Mouse (Mus musculus) layer of hippocampus, adult 2 months (tissue): ENCODE data around the gene Wdr35. TPM values are rescaled to one million over a fixed set of nuclear protein-coding genes. Genes with fewer than 3 reads are reported as not detected.
"Not testable (repeated sequence)": the region's sequence is repeated elsewhere in the genome, so short reads cannot be mapped to it uniquely, and the experiment has no call there.

Experiments used
- DNase-seq, 2 experiments: peaks; one replicate each; pipeline ENCODE4 v3.0.0; 2022; ENCODE audit warnings: low spot score in 2 of 2
- H3K27ac ChIP-seq: fragments of 200-600 bp; 2 replicates; pipeline ENCODE4 v1.8.1; 2022
- H3K4me3 ChIP-seq: fragments of 200-600 bp; 2 replicates; pipeline ENCODE4 v1.8.1; 2022; ENCODE audit warnings: mild to moderate bottlenecking
- CTCF ChIP-seq: fragments of 200-600 bp; conservative IDR thresholded peaks from 2 replicates; pipeline ENCODE4 v1.8.1; 2022; ENCODE audit warnings: antibody characterized with exemption, mild to moderate bottlenecking, moderate library complexity
- total RNA-seq, 2 experiments: library from RNA; stranded (reverse); gene quantifications; 2 replicates each; pipeline ENCODE4 v1.2.3; 2021

Wdr35 gene
- total RNA-seq, 2 experiments from 2014 or later: 36.7 to 49.3 TPM

- peak; percentile 28 for TF ChIP-seq CTCF
Measured at GRCm38 (mm10) chr12:9023031-9023430, 49.3 kb downstream of the Wdr35 start.

GRCm38 (mm10) chr12:9024071-9024470 lies 50.4 kb downstream of the Wdr35 start:
- no peak for DNase-seq
- Histone ChIP-seq H3K4me3 (no peak overlapping the region), H3K27ac (no peak overlapping the region)
- no peak for TF ChIP-seq CTCF

More at GRCm38 (mm10) chr12:9023031-9023430, 49.3 kb downstream of the Wdr35 start:
- Histone ChIP-seq H3K4me3 (no peak overlapping the region), H3K27ac (no peak overlapping the region)
- no peak for DNase-seq

- Histone ChIP-seq H3K4me3 (no peak overlapping the region), H3K27ac (no peak overlapping the region)
- no peak for TF ChIP-seq CTCF
- no peak for DNase-seq
Measured at GRCm38 (mm10) chr12:9024736-9025135, 51.0 kb downstream of the Wdr35 start.

DNA sequence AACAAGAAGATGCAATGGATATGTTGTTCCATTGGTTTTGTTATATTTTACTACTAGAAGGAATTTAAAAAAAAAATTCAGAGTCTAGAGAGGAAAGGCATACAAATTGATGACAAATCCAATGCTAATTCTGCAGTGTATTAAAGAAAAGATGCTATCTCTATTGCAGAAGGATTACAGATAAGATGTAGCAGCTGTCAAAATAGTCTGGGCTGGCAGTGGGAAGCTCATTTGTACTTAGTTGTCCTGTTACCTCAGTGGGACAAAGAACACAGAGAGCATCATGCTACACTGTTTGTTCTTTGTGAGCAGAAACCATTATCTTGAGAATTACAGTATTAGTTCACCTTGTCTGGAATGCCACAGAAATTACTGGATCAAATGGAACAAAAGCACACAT lies 53.2 kb downstream of the Wdr35 start:
- no peak overlapping the region for H3K4me3 ChIP-seq
- no peak overlapping the region for H3K27ac ChIP-seq
- no peak for DNase-seq
- TF ChIP-seq CTCF: no peak

DNA sequence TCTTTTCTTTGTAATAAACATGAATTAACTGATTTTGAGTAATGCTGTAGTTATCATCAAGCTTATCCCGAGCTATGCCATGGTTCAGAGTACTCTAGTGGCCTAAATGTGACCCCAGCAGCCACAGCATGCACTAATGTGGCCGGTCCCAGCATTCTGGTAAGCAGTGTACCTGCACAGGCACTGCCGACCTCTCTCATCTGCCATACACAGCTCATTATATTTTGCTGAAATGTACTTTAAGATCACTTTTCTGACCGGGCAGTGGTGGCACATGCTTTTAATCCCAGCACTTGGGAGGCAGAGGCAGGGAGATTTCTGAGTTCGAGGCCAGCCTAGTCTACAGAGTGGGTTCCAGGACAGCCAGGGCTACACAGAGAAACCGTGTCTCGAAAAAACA lies 55.1 kb downstream of the Wdr35 start:
- not testable (repeated sequence) for H3K27ac ChIP-seq, H3K4me3 ChIP-seq

GRCm38 (mm10) chr12:9029506-9029887 lies 55.8 kb downstream of the Wdr35 start:
- peak overlapping the region; percentile 100 for H3K27ac ChIP-seq
- peak; percentile 52 for TF ChIP-seq CTCF
- H3K4me3 ChIP-seq: peak overlapping the region; percentile 96
- DNase-seq: no peak

More for the DNA sequence above, 55.1 kb downstream of the Wdr35 start:
- not testable (repeated sequence) for DNase-seq

GRCm38 (mm10) chr12:9029888-9030723 lies 56.4 kb downstream of the Wdr35 start, which contains the start of gene Ttc32:
Gene Ttc32 (plus strand): TSS chr12:9029997.
- H3K4me3 ChIP-seq: peak within 1 kb of the TSS; percentile 96
- peak; percentile 93 to 97 for DNase-seq
- peak; percentile 2; the same call in 1 of the 2 replicates for TF ChIP-seq CTCF
- H3K27ac ChIP-seq: peak within 1 kb of the TSS; percentile 100

DNA sequence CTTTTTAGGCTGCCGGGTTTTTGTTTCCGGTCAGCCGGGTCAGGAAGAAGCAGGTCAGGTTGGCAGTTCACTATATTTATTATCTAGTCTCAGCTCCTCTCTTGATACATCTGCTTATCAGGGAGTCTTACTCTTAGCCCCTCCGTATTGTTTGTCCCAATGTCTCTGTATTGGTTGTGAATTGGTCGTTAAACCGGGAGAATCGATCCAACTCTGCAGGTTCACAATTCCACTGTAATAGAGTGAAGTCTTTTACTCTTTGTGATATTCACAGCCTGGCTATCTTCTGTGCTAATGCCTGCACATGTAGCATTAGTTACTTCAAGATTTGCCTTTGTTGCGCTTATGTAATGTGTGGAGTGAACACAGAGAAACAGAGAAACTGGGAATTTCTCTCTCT lies 57.5 kb downstream of the Wdr35 start:
- DNase-seq: no peak
- no peak for TF ChIP-seq CTCF
- Histone ChIP-seq H3K27ac (peak overlapping the region; percentile 53), H3K4me3 (peak overlapping the region; percentile 96)

DNA sequence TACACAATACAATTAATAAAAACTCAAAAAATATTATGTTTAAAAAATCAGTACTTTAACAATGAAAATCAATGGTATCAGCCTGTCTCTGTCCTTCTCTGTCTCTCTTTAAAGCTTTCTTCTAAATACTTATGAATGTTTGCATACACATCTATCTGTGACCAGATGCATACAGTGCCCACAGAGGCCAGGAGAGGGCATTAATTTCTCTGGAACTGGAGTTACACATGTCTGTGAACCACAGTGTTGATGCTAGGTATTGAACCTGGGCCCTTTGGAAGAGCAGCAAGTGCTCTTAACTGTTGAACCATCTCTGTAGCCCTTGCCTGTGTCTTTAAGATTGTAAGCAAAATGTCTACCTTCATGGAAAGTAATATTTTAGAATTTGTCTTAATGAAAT lies 59.4 kb downstream of the Wdr35 start:
- no peak overlapping the region for H3K27ac ChIP-seq
- no peak for DNase-seq
- peak; percentile 37 for TF ChIP-seq CTCF

DNA sequence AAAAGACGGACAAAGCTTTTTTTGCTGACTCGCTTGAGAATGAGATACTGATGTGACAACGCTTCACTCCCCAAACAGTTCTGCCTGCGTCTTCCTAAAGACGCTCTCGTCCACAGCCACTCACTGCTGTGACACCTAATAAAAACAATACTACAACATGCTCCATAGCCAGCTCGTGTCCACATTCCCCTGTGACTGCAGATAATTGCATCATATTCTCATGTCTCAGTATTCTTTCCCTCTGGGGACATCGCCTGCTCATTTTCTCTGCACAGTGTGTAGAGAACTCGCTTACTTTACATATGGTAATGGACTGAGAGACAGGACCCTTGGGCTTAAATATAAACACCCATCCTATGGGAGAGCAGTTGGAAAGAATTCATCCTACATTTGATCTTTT lies 62.7 kb downstream of the Wdr35 start:
- H3K4me3 ChIP-seq: no peak overlapping the region
- no peak for DNase-seq
- TF ChIP-seq CTCF: no peak
- no peak overlapping the region for H3K27ac ChIP-seq

More for the DNA sequence above, 59.4 kb downstream of the Wdr35 start:
- H3K4me3 ChIP-seq: no peak overlapping the region

DNA sequence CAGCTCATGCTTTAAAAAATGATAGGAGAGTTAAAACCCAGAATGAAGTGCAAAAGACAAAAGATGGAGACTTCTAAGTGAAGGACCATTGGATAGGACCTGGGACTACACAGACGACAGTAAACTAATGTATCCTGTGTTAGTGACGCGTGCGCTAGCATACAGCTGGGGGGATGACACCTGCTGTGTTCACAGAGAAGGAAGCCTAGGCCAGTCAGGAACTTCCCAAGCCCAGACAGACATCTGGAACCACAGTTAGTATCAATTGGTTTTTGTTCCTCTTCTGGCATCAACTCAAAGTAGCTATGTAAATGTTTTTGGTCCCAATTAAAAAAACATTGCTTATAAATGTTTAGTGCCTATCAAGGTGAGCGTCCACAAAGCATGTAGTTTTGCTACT lies 66.5 kb downstream of the Wdr35 start:
- Histone ChIP-seq H3K27ac (no peak overlapping the region), H3K4me3 (no peak overlapping the region)
- TF ChIP-seq CTCF: no peak
- no peak for DNase-seq

- Histone ChIP-seq H3K4me3 (no peak overlapping the region), H3K27ac (no peak overlapping the region)
- DNase-seq: no peak
- TF ChIP-seq CTCF: no peak
Measured at GRCm38 (mm10) chr12:9040686-9041085, 67.0 kb downstream of the Wdr35 start.

DNA sequence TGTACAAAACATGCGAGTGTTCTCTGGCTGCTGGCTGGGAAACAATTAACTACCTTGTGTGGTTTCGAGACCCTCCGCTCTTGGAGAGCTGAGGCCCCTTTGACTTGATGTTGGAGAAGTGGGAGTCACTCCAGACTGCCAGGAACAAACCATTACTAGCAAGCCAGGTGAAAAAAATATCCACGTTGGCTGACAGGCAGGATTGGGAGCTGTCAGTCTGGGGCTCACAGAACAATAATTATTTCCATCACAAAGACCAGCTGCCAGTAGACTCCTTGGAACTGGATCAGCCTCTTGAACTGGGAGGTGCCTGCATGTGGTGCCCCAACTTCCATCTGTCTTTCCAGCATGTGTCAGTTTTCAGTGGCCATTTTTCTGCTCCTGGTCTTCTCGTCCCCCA lies 68.6 kb downstream of the Wdr35 start:
- no peak for TF ChIP-seq CTCF
- Histone ChIP-seq H3K4me3 (no peak overlapping the region), H3K27ac (no peak overlapping the region)
- DNase-seq: no peak

DNA sequence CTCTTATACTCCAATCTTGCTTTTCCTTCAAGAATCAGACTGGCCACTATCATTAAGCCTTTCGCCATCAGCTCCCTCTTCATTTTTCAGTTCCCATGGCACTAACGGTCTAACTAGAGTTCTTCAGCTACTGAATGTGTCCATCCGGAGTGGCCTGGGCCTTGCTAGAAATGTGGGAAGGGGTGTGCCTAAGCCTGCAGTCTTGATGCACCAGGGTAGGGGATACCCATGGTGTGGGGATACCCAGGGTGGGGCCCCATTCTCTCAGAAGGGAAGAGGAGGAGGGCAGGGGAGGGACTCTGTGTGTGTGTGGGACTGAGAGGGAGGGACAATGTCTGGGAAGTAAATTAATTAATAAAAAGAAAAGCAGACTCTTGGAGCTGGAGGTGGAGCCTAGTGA lies 69.1 kb downstream of the Wdr35 start:
- TF ChIP-seq CTCF: no peak
- DNase-seq: no peak
- Histone ChIP-seq H3K27ac (no peak overlapping the region), H3K4me3 (no peak overlapping the region)
